In the genomic region with DNA sequence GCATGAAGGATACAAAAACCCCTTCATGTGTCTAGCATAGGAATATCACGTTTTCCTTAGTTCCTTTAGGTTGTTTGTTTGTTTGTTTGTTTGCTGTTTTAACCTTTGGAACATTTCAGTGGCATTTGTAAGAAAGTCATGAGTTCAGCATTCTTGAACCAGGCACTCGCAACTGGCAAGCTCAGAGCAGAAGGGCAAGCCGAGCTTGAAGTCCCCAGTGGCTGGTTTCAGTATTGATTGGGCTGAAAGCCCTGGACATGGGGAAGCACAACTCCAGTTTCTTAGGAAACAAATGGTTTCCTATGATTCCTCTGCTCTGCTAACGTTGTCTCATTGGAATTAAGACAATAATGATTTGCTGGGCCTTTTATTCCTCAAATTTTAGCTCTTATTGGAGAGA, we compare ENCODE assay signal across 28 mouse cellular contexts.
DNase-seq lines count a peak whose midpoint lies in the region; ATAC-seq and TF ChIP-seq lines count a peak whose summit lies in the region.
"Had no signal": no experiment of that assay in that cellular context is flagged by ENCODE, and none has a peak within 500 bp of the region (broad histone marks: within the 10 kb centered on the region; RNA-seq: fewer than 3 reads in every experiment).

No protein-coding gene starts in this region.

- peaks cover 11% of the 10 kb centered on the region for H3K27me3 ChIP-seq in Patski
- H3K27me3 ChIP-seq: CH12.LX; hindbrain, embryonic 15.5 days; intestine, embryonic 15.5 days; limb, embryonic 15.5 days; megakaryocyte, embryonic 14.5 days; midbrain, embryonic 15.5 days had no signal

- POLR2A ChIA-PET in Patski (lab: Charles Lee) = no interaction called here

- H3K4me1 ChIP-seq in olfactory bulb, adult 2 months (ENCODE audit: control insufficient read depth, insufficient read depth, low read length) = peaks cover 25% of the 10 kb centered on the region
- H3K4me1 ChIP-seq: heart, embryonic 10.5 days; hindbrain, embryonic 15.5 days; intestine, embryonic 15.5 days; limb, embryonic 15.5 days; megakaryocyte, embryonic 14.5 days had no signal

- ATAC-seq in Patski = no peak
- ATAC-seq: forebrain, embryonic 16.5 days; intestine, embryonic 15.5 days; midbrain, embryonic 15.5 days had no signal

- in situ Hi-C loops in Patski (cut with MboI; ENCODE audit: low pct_unique_long_range_greater_than_20kb) = no loop called here

- no peak overlapping the region for H3K4me3 ChIP-seq in left cerebral cortex, adult 2 months
- H3K4me3 ChIP-seq in olfactory bulb, adult 2 months (ENCODE audit: insufficient read depth, low read depth, low read length) = no peak overlapping the region
- H3K4me3 ChIP-seq: embryonic facial prominence, embryonic 10.5 days; heart, embryonic 10.5 days; hindbrain, embryonic 15.5 days; intestine, embryonic 15.5 days; limb, embryonic 15.5 days; megakaryocyte, embryonic 14.5 days; midbrain, embryonic 15.5 days had no signal

- 51% methylated on average over 4 of the region's 4 CpGs for WGBS in olfactory bulb, adult 2 months

- CTCF ChIA-PET in Patski (lab: Charles Lee) = no interaction called here

- peak; percentile 40 for DNase-seq in embryo, embryonic 11 days
- no peak for DNase-seq in embryo, embryonic 10 days (ENCODE audit: low spot score)
- DNase-seq in left cerebral cortex, adult 2 months (ENCODE audit: extremely low spot score in 1 of 2, low spot score in 2 of 2) = no peak
- no peak for DNase-seq in left cerebral cortex, postnatal 36 days (ENCODE audit: low spot score in 2 of 2)
- no peak for DNase-seq in Patski (ENCODE audit: low read depth, low spot score)
- DNase-seq in left cerebral cortex, adult 9 months (ENCODE audit: low spot score in 2 of 2) = no peak
- DNase-seq: B cell, adult 2 months; cerebellum, adult 18-20 months; cerebellum, postnatal 25 days; heart, postnatal 4 days; kidney, adult 8-10 months; kidney, postnatal 25 days; left cerebral cortex, postnatal 4 days; lung, embryonic 14.5 days; thymus, adult 2 months; thymus, postnatal 4 days had no signal

- peak overlapping the region; percentile 53 for H3K27ac ChIP-seq in left cerebral cortex, adult 2 months
- 0 out of 2 replicates have a peak overlapping the region, but pooled peaks have one; percentile 0 for H3K27ac ChIP-seq in olfactory bulb, adult 2 months (ENCODE audit: insufficient read depth, low read depth, low read length)
- H3K27ac ChIP-seq: embryonic facial prominence, embryonic 10.5 days; heart, embryonic 10.5 days; hindbrain, embryonic 15.5 days; intestine, embryonic 15.5 days; limb, embryonic 15.5 days; liver, embryonic 14.5 days; midbrain, embryonic 15.5 days; stomach, postnatal 0 days had no signal

- no peak for TF ChIP-seq POLR2A in olfactory bulb, adult 2 months (IDR thresholded peaks at IDR 0.05; ENCODE audit: insufficient read depth, low read depth, low read length)

- intact Hi-C loops in left cerebral cortex, adult 2 months (cut with DNase I) = loop anchor here (5.0 kb wide), 1 partner anchor 247 kb away; no protein-coding TSS in a partner anchor
- intact Hi-C loops in left cerebral cortex, postnatal 36 days (cut with DNase I) = no loop called here

- TF ChIP-seq CTCF in left cerebral cortex, adult 2 months (IDR thresholded peaks at IDR 0.05) = peak; percentile 26
- TF ChIP-seq CTCF in Patski (IDR thresholded peaks at IDR 0.05) = peak; percentile 18
- TF ChIP-seq CTCF in olfactory bulb, adult 2 months (IDR thresholded peaks at IDR 0.05; ENCODE audit: insufficient read depth, low read depth, low read length) = no peak
